Mouse (Mus musculus) left cerebral cortex, adult 8-10 months (tissue): ENCODE measurements at regions not wholly inside any gene's neighbourhood (a gene's known extent, or its start where the extent isn't known, plus 50 kb on each side); places are given as distances from the start of the nearest gene placed in this dataset.
A peak's percentile ranks its signal among the peaks of the same experiment; 100 is the strongest.

Source experiments
- DNase-seq, 2 experiments: peaks; one replicate each; pipeline ENCODE4 v3.0.0; 2022; ENCODE audit warnings: low spot score in 2 of 2

- no peak for DNase-seq
Measured at GRCm38 (mm10) chr12:25785646-25786606, 629.1 kb downstream of the Rnf144a start.

- no peak for DNase-seq
Measured at GRCm38 (mm10) chr12:25784401-25784800, 630.7 kb downstream of the Rnf144a start.

GRCm38 (mm10) chr12:25782972-25783717 lies 631.9 kb downstream of the Rnf144a start:
- DNase-seq, result no peak

- no peak for DNase-seq
Measured at GRCm38 (mm10) chr12:25771856-25772255, 643.2 kb downstream of the Rnf144a start.

GRCm38 (mm10) chr12:25768644-25769043 lies 646.4 kb downstream of the Rnf144a start:
- DNase-seq, result no peak

GRCm38 (mm10) chr12:25763061-25763460 lies 652.0 kb downstream of the Rnf144a start:
- DNase-seq, result peak; percentile 5 to 33

GRCm38 (mm10) chr12:25757014-25757413 lies 658.0 kb downstream of the Rnf144a start:
- DNase-seq, result peak in 1 of 2 experiments; percentile 15

- DNase-seq, result no peak
Measured at GRCm38 (mm10) chr12:25733801-25734200, 636.9 kb upstream of the Id2 start.

- no peak for DNase-seq
Measured at GRCm38 (mm10) chr12:25725774-25726173, 628.8 kb upstream of the Id2 start.

- DNase-seq, result no peak
Measured at GRCm38 (mm10) chr12:25711186-25711585, 614.2 kb upstream of the Id2 start.

GRCm38 (mm10) chr12:25703023-25703400 lies 606.1 kb upstream of the Id2 start:
- DNase-seq, result no peak

- no peak for DNase-seq
Measured at GRCm38 (mm10) chr12:25702176-25703022, 605.5 kb upstream of the Id2 start.

GRCm38 (mm10) chr12:25687063-25687462 lies 590.1 kb upstream of the Id2 start:
- DNase-seq, result no peak

GRCm38 (mm10) chr12:25676631-25677030 lies 579.7 kb upstream of the Id2 start:
- no peak for DNase-seq

- DNase-seq, result peak in 1 of 2 experiments; percentile 54
Measured at GRCm38 (mm10) chr12:25668336-25668735, 571.4 kb upstream of the Id2 start.

- DNase-seq, result peak in 1 of 2 experiments; percentile 52
Measured at GRCm38 (mm10) chr12:25654456-25654855, 557.5 kb upstream of the Id2 start.

- DNase-seq, result no peak
Measured at GRCm38 (mm10) chr12:25650237-25650636, 553.3 kb upstream of the Id2 start.

GRCm38 (mm10) chr12:25628081-25628480 lies 531.1 kb upstream of the Id2 start:
- no peak for DNase-seq

GRCm38 (mm10) chr12:25625858-25626257 lies 528.9 kb upstream of the Id2 start:
- no peak for DNase-seq

GRCm38 (mm10) chr12:25623449-25623848 lies 526.5 kb upstream of the Id2 start:
- DNase-seq, result peak in 1 of 2 experiments; percentile 22

- DNase-seq, result peak in 1 of 2 experiments; percentile 44
Measured at GRCm38 (mm10) chr12:25621142-25621541, 524.2 kb upstream of the Id2 start.
